ENCODE assay signal across 7 mouse cellular contexts in the genomic region with DNA sequence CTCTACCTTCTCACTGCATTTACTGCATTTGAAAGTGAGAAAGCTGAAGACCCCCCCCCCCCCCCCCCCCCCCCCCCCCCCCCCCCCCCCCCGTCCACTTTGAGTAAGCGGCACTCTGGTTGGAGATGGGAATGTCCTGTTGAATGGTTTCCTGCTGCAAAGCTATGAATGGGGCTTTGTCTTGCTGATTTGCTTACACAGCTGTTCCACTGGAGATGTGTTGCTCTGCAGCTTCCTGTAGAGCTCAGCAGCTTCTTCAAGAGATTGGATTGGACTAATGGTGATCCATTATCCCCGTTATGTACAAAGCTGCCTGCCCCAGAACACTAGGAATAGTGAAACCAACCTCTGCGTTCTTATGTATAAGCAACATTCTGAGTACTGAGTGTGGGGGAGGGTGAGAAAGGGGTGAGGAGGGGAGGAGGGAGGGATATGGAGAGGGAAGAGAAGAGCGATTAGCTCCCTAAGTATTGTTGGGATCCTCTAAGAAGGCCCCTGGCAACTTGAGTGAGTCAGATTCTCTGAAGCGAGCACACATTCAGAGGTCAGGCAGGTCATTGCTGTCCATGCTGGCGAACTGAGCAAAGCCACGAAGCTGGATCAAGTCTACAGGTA. TPM values are rescaled to one million over a fixed set of nuclear protein-coding genes. Genes with fewer than 3 reads are reported as not detected.
A peak's percentile ranks its signal among the peaks of the same experiment; 100 is the strongest.
DNase-seq lines count a peak whose midpoint lies in the region; ATAC-seq lines count a peak whose summit lies in the region.

No protein-coding gene starts in this region.

- H3K27ac ChIP-seq in hindbrain, embryonic 10.5 days: peak overlapping the region; percentile 89
- H3K27ac ChIP-seq in midbrain, embryonic 12.5 days (replicated peaks): peak overlapping the region; percentile 66

- intact Hi-C loops in left cerebral cortex, postnatal 25 days (cut with DNase I): no loop called here

- peak; percentile 53 for DNase-seq in ES-CJ7 (ENCODE audit: low read depth, low spot score)
- peak; percentile 83 for DNase-seq in embryo, embryonic 10.5 days (ENCODE audit: low spot score)
- DNase-seq in hindbrain, embryonic 10.5 days (ENCODE audit: low spot score): peak; percentile 69
- no peak for DNase-seq in gastrocnemius, postnatal 25 days
- no peak for DNase-seq in left cerebral cortex, postnatal 25 days (ENCODE audit: low spot score in 2 of 2)

- peaks cover 4% of the 10 kb centered on the region for H3K27me3 ChIP-seq in hindbrain, embryonic 10.5 days (ENCODE audit: insufficient read depth, poor library complexity, severe bottlenecking)
- peaks cover 8% of the 10 kb centered on the region; the same call in 1 of the 2 replicates for H3K27me3 ChIP-seq in midbrain, embryonic 12.5 days

- no peak overlapping the region for H3K9ac ChIP-seq in midbrain, embryonic 12.5 days (replicated peaks)

- peaks cover 28% of the 10 kb centered on the region for H3K4me1 ChIP-seq in hindbrain, embryonic 10.5 days (replicated peaks)
- H3K4me1 ChIP-seq in midbrain, embryonic 12.5 days: peaks cover 11% of the 10 kb centered on the region

- H3K9me3 ChIP-seq in hindbrain, embryonic 10.5 days: peaks cover 3% of the 10 kb centered on the region; the same call in 1 of the 2 replicates
- H3K9me3 ChIP-seq in midbrain, embryonic 12.5 days: no peaks in the 10 kb centered on the region

- H3K36me3 ChIP-seq in hindbrain, embryonic 10.5 days: no peaks in the 10 kb centered on the region
- H3K36me3 ChIP-seq in midbrain, embryonic 12.5 days: no peaks in the 10 kb centered on the region

- WGBS in hindbrain, embryonic 10.5 days: 4% methylated on average over 7 of the region's 8 CpGs
- WGBS in midbrain, embryonic 12.5 days: 4% methylated on average over 6 of the region's 8 CpGs

- peak; percentile 93 for ATAC-seq in midbrain, embryonic 12.5 days (ENCODE audit: low FRiP score, low read depth)
- ATAC-seq in megakaryocyte-erythroid progenitor cell, adult 5-6 weeks (replicated peaks; ENCODE audit: low FRiP score, low TSS enrichment, poor library complexity, severe bottlenecking): no peak

- H3K4me3 ChIP-seq in hindbrain, embryonic 10.5 days: peak overlapping the region; percentile 23; the same call in 1 of the 2 replicates
- H3K4me3 ChIP-seq in midbrain, embryonic 12.5 days: no peak overlapping the region; the same call in 1 of the 2 replicates

- peak overlapping the region; percentile 26 for H3K4me2 ChIP-seq in midbrain, embryonic 12.5 days (replicated peaks)

RNA-seq across cellular contexts. Expression of a gene that starts 5.0 kb away (rescaled TPM):
- not detected in 2 replicates for polyA plus RNA-seq in hindbrain, embryonic 10.5 days (2016; fragmentation: Nextera tagmentation; extraction: Ambion mirVana)
- polyA plus RNA-seq in midbrain, embryonic 12.5 days (2016; fragmentation: Nextera tagmentation; extraction: Ambion mirVana): not detected in 2 replicates
- not detected in 2 replicates for total RNA-seq in megakaryocyte-erythroid progenitor cell, adult 5-6 weeks (2014; fragmentation: Nextera tagmentation)
- total RNA-seq in megakaryocyte-erythroid progenitor cell, adult 5-6 weeks (2017): not detected in 2 replicates
- total RNA-seq in gastrocnemius, postnatal 25 days (2021): not detected
- not detected for total RNA-seq in left cerebral cortex, postnatal 25 days (2021)

RNA-seq across cellular contexts. Expression of a gene that starts 26.3 kb away (rescaled TPM):
- polyA plus RNA-seq in hindbrain, embryonic 10.5 days (2016; fragmentation: Nextera tagmentation; extraction: Ambion mirVana): 68.9 and 75.8 TPM in 2 replicates
- 54.4 and 58.9 TPM in 2 replicates for polyA plus RNA-seq in midbrain, embryonic 12.5 days (2016; fragmentation: Nextera tagmentation; extraction: Ambion mirVana)
- total RNA-seq in megakaryocyte-erythroid progenitor cell, adult 5-6 weeks (2014; fragmentation: Nextera tagmentation): 117 and 120 TPM in 2 replicates
- 159 and 167 TPM in 2 replicates for total RNA-seq in megakaryocyte-erythroid progenitor cell, adult 5-6 weeks (2017)
- total RNA-seq in gastrocnemius, postnatal 25 days (2021): 10 to 100 TPM; 50.4 to 55.4 TPM
- 10 to 100 TPM; 59.4 to 59.9 TPM for total RNA-seq in left cerebral cortex, postnatal 25 days (2021)

RNA-seq across cellular contexts. Expression of a gene that starts 41.2 kb away (rescaled TPM):
- polyA plus RNA-seq in hindbrain, embryonic 10.5 days (2016; fragmentation: Nextera tagmentation; extraction: Ambion mirVana): 40.6 and 45.9 TPM in 2 replicates
- 47.4 and 62.0 TPM in 2 replicates for polyA plus RNA-seq in midbrain, embryonic 12.5 days (2016; fragmentation: Nextera tagmentation; extraction: Ambion mirVana)
- total RNA-seq in megakaryocyte-erythroid progenitor cell, adult 5-6 weeks (2014; fragmentation: Nextera tagmentation): not detected in 2 replicates
- total RNA-seq in megakaryocyte-erythroid progenitor cell, adult 5-6 weeks (2017): not detected in 2 replicates
- 100 to 1,000 TPM; 106 to 110 TPM for total RNA-seq in gastrocnemius, postnatal 25 days (2021)
- total RNA-seq in left cerebral cortex, postnatal 25 days (2021): 1,000 to 10,000 TPM; 1,388 to 1,439 TPM

RNA-seq across cellular contexts. Expression of a gene that starts 50.7 kb away (rescaled TPM):
- 1.2 and 2.2 TPM in 2 replicates for polyA plus RNA-seq in hindbrain, embryonic 10.5 days (2016; fragmentation: Nextera tagmentation; extraction: Ambion mirVana)
- polyA plus RNA-seq in midbrain, embryonic 12.5 days (2016; fragmentation: Nextera tagmentation; extraction: Ambion mirVana): 1.3 TPM in 2 replicates
- 4.9 and 5.6 TPM in 2 replicates for total RNA-seq in megakaryocyte-erythroid progenitor cell, adult 5-6 weeks (2014; fragmentation: Nextera tagmentation)
- total RNA-seq in megakaryocyte-erythroid progenitor cell, adult 5-6 weeks (2017): 10.9 and 23.0 TPM in 2 replicates
- 1 to 10 TPM; 7.8 to 8.3 TPM for total RNA-seq in gastrocnemius, postnatal 25 days (2021)
- total RNA-seq in left cerebral cortex, postnatal 25 days (2021): 10 to 100 TPM; 38.2 to 39.8 TPM

Comparison
In these comparisons a context has a peak if more than half of its experiments do, and no peak if none do; other contexts are left out.
1. DNase-seq: peak in ES-CJ7 (single experiment), embryo, embryonic 10.5 days (single experiment) and hindbrain, embryonic 10.5 days (single experiment); none in gastrocnemius, postnatal 25 days (single experiment) and left cerebral cortex, postnatal 25 days (0 of 2).
2. RNA of a gene that starts 41.2 kb away (total RNA-seq): 1,388 to 1,439 TPM in left cerebral cortex, postnatal 25 days and 106 to 110 TPM in gastrocnemius, postnatal 25 days; not detected in megakaryocyte-erythroid progenitor cell, adult 5-6 weeks; every median in the first group is over 100 times any median in the second.